Mouse (Mus musculus) kidney, embryonic 15.5 days (tissue): ENCODE data around the gene Stip1. TPM values are rescaled to one million over a fixed set of nuclear protein-coding genes. Genes with fewer than 3 reads are reported as not detected.

ENCODE experiments used
- ATAC-seq: fragments of 200-750 bp; cut with Nextera tagmentation; replicated peaks from 2 replicates; pipeline ENCODE4 v1.8.0; 2017; ENCODE audit warnings: moderate TSS enrichment; ENCODE audit not compliant: low FRiP score
- H3K27ac ChIP-seq: fragments of 300-500 bp; sonication (generic); 2 replicates; pipeline ENCODE4 v1.5.1; 2015; ENCODE audit warnings: mild to moderate bottlenecking, inconsistent platforms
- H3K27me3 ChIP-seq: fragments of 300-500 bp; sonication (generic); 2 replicates; pipeline ENCODE4 v1.6.1; 2015; ENCODE audit warnings: inconsistent platforms
- H3K36me3 ChIP-seq: fragments of 300-500 bp; sonication (generic); 2 replicates; pipeline ENCODE4 v1.6.1; 2015; ENCODE audit warnings: inconsistent platforms
- H3K4me1 ChIP-seq: fragments of 300-500 bp; sonication (generic); 2 replicates; pipeline ENCODE4 v1.6.1; 2015; ENCODE audit warnings: inconsistent platforms
- H3K4me2 ChIP-seq: fragments of 300-500 bp; sonication (generic); 2 replicates; pipeline ENCODE4 v1.6.1; 2015; ENCODE audit warnings: moderate library complexity, mild to moderate bottlenecking, inconsistent platforms
- H3K4me3 ChIP-seq: fragments of 300-500 bp; sonication (generic); replicated peaks from 2 replicates; pipeline ENCODE4 v1.5.1; 2015; ENCODE audit warnings: mild to moderate bottlenecking, inconsistent platforms
- H3K9ac ChIP-seq: fragments of 300-500 bp; sonication (generic); 2 replicates; pipeline ENCODE4 v1.6.1; 2015; ENCODE audit warnings: mild to moderate bottlenecking, inconsistent platforms
- H3K9me3 ChIP-seq: fragments of 300-500 bp; sonication (generic); replicated peaks from 2 replicates; pipeline ENCODE4 v1.6.1; 2016; ENCODE audit warnings: inconsistent platforms
- WGBS: fragments of 180-500 bp; shearing (Covaris S2); methylation state at CpG from one replicate; pipeline ENCODE4 v1.1.7; 2015; ENCODE audit warnings: mixed read lengths; 5-methylcytosine and 5-hydroxymethylcytosine counted together
- polyA plus RNA-seq: library from polyadenylated mRNA; unstranded; fragments of >200 nt; fragmentation: Nextera tagmentation; extraction: Ambion mirVana; gene quantifications from 2 replicates; pipeline ENCODE4 v1.2.1, GENCODE M21; 2015

Stip1 gene
- polyA plus RNA-seq, 1 experiment from 2014 or later = 298 TPM

DNA sequence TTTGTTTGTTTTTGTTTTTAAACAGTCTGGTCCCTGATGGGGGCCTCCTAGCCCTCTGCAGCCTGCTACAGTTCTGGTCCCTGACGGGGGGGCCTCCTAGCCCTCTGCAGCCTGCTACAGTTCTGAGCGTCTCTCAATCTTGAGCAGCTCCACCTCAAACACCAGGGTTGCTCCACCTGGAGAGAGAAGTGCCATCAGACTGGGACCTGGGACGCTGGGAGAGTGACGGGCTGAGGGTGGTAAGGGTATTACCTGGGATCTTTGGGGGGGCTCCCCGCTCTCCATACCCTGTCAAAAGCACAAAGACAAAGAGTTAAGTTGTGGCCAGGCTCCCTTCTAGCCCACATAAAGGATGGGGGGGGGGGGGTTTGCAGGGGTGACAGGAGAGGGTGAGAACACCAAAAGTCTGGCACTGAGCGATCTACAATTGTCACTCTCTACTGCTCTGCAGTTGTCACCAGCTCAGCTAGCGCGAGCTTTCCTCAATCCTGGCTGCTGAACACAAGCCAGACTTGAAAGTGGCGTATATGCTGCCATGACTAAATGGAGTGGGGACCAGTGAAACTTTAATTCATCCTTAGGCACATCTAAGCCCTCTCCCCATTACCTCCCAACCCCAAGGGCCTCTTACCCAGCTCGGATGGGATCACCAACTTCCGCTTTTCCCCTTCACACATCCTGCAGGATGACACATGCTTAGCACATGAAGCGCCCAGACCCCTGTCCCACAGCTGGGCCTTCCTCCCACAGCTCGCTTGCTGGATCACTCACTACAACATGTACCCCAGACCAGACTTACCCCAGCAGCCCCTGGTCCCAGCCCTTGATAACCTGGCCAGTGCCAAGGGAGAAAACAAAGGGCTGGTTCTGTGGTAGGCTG lies 61.8 kb downstream of the Stip1 start:
- Histone ChIP-seq H3K27ac (peak overlapping the region; percentile 97), H3K9ac (peak overlapping the region; percentile 61), H3K4me1 (peaks cover 52% of the 10 kb centered on the region), H3K27me3 (no peaks in the 10 kb centered on the region), H3K36me3 (peaks cover 33% of the 10 kb centered on the region), H3K4me3 (peak overlapping the region; percentile 83), H3K4me2 (peak overlapping the region; percentile 84), H3K9me3 (no peaks in the 10 kb centered on the region)
- 84% methylated on average over 13 of the region's 13 CpGs for WGBS
- ATAC-seq = no peak

DNA sequence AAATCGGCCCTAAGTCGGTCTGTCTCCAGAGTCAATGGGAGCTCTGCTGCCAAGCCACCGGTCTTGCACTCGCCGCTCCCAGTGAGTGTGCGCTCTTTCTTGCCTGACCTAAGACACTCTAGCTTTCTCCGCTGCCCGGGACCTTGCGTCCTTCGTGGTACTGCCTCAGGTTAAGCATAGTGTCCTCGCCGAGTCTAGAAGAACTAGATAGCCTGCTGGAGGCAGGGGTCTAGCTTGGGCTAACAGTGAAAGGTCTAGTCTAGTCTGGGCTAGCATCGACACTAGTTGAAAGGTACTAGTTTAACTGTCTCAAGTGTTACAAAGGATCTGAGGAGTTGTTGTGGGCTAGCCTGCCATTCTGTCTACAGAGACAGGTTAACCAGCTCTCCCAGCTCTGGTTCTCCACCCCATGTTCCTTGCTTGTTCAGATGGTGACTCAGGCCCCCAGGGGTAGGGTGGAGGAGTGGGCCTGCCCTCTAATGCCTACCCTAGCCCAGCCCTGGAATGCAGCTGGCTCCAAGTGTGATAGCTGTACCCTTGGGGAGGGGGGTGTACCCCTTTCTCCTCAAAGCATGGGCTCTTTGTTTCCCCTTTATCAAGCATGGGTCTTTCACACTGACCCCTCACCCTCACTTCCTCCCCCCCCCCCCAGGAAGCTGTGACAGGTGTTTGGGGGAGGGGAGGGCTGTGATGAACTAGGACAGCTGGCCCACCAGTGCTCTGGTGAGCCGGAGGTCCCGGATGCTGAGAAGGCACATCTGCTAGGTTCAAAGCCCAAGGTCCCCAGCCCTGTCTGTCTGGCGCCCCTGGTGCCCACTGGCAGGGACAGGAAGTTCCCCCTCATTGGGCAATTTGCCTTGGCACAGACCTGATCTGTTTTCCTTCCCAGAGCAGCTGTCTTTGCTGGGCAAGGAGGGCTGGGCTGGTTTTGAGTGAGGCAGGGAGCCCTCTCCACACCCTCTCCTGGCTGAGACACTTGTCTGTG lies 63.9 kb downstream of the Stip1 start, which contains the start of gene Plcb3:
Plcb3 (minus strand) TSS at position 934 of the 985 bp plus-strand sequence.
- no peak for ATAC-seq
- peaks cover 19% of the 10 kb centered on the region for H3K36me3 ChIP-seq
- peak within 1 kb of the TSS; percentile 94 for H3K27ac ChIP-seq
- 0% methylated on average over 16 of the region's 16 CpGs for WGBS
- peaks cover 60% of the 10 kb centered on the region for H3K4me1 ChIP-seq
- H3K4me2 ChIP-seq = peak within 1 kb of the TSS; percentile 84
- no peaks in the 10 kb centered on the region for H3K27me3 ChIP-seq
- peak within 1 kb of the TSS; percentile 62 for H3K4me3 ChIP-seq
- H3K9ac ChIP-seq = peak within 1 kb of the TSS; percentile 66
- H3K9me3 ChIP-seq = no peaks in the 10 kb centered on the region

DNA sequence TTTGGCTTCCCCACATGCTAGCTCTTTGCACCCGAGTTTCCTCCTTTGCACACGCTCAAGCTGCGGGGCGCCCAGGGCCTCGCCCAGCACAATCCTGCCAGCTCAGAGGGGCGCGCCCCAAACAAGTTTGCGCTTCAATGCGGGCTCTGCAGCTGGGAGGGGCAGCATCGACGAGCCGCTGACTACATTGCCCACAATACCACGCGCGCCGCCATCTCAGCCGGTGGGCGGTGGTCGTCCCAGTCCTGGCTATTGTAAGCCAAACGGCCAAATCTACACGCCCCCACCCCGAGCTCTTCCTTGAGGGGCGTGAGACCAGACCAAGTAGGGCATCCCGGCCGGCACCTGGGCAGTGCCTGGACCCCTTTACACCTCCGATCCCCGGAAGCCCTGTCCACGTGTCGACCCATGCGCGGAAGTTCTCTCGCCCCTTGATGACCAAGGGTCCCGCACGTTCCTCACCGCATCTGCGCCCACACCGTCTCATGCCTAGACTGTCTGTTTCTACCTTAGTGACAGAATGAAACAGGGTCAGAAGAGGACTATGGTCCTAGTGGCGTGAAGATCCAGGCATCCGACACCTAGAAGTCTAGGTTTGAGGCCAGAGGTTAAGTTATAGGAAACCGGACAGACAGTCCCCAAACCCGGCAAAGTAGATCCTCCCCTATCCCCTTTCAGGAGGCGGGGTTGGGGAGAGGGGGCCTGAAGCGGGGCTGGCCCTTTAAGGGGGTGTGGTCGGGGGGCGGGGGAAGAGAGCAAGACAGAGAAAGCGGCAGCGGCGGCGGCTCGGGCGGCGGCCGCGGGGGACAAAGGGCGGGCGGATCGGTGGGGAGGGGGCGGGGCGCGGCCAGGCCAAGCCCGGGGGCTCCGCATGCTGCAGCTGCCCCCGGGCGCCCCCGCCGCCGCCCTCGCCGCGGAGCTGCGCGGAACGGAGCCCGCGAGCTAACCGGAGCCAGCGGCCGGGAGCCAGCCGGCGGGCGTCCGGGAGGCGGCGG lies 65.3 kb downstream of the Stip1 start, which contains the start of gene Ppp1r14b:
Ppp1r14b (plus strand) TSS at position 758 of the 995 bp plus-strand sequence.
- H3K9ac ChIP-seq = peak within 1 kb of the TSS; percentile 66
- peak within 1 kb of the TSS; percentile 84 for H3K4me2 ChIP-seq
- no peaks in the 10 kb centered on the region for H3K27me3 ChIP-seq
- peak within 1 kb of the TSS; percentile 62 for H3K4me3 ChIP-seq
- H3K9me3 ChIP-seq = no peaks in the 10 kb centered on the region
- H3K27ac ChIP-seq = peak within 1 kb of the TSS; percentile 94
- WGBS = under 1% methylated on average over 62 of the region's 84 CpGs
- peak; percentile 69 for ATAC-seq
- peaks cover 19% of the 10 kb centered on the region for H3K36me3 ChIP-seq
- peaks cover 72% of the 10 kb centered on the region for H3K4me1 ChIP-seq

DNA sequence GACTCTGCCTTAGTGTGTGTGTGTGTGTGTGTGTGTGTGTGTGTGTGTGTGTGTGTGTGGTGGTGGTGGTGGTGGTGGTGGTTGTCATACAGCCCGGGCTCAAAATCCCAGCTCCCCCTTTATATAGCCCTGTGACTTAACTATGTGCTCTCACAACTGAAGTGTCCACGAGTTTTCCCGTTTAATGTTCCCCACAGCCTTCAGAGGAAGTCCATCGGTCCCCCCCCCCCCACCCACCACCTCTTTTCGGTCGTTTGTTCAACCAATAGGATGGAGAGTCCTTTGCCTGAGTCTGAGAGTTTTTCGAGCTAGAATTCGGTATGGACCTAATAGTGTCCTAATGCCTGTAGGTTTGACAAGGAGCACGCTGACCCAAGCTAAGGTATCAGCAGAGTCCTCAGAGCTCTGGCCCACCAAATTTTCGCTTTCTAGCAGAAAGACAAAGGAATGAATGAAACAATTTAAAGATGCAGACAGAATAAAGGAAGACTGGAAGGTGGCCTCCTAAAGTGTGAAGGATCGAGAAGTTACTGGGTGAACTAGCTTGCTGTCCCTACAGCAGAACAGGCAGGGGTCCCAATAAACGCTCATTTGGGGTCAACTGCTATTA lies 66.1 kb downstream of the Stip1 start:
- H3K9me3 ChIP-seq = no peaks in the 10 kb centered on the region
- H3K4me1 ChIP-seq = peaks cover 72% of the 10 kb centered on the region
- no peaks in the 10 kb centered on the region for H3K27me3 ChIP-seq
- WGBS = 28% methylated on average over 11 of the region's 12 CpGs
- H3K4me2 ChIP-seq = peak overlapping the region; percentile 84
- ATAC-seq = no peak
- H3K27ac ChIP-seq = peak overlapping the region; percentile 94
- peaks cover 16% of the 10 kb centered on the region for H3K36me3 ChIP-seq
- H3K9ac ChIP-seq = peak overlapping the region; percentile 66
- H3K4me3 ChIP-seq = peak overlapping the region; percentile 62

DNA sequence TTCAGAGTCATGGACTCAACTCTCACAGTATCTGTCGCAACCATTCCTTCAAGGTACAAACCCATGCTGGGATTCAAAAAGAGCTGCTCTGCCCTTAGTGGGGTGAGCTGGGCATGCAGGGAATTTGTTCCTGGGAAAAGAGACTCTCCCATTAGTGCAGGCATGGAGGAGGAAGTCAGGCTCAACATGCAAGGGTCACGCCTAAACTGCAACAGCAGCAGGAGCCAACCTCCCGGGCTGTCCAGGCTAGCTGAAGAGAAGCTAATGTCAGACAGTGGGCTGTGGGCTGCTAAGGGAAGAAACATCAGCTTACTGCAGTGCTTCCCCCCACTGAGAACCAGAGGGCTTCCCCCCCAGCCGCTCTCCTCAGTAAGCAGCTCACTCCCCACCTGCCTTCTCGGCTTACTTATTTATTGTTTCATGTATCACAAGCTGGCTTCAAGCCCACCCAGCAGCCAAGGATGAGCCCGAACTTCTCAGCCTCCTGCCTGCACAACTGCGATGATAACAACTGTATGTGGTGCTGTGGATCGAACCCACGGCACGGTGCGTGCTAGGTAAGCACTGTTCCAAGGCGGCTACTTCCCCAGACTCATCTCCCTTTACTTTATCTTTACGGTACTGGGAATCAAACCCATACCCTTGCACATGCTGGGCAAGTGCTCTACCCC lies 67.4 kb downstream of the Stip1 start:
- no peaks in the 10 kb centered on the region for H3K27me3 ChIP-seq
- WGBS = 72% methylated on average over 13 of the region's 13 CpGs
- H3K4me3 ChIP-seq = no peak overlapping the region
- peaks cover 3% of the 10 kb centered on the region for H3K36me3 ChIP-seq
- ATAC-seq = no peak
- peak overlapping the region; percentile 57; the same call in 1 of the 2 replicates for H3K27ac ChIP-seq
- H3K4me1 ChIP-seq = peaks cover 71% of the 10 kb centered on the region
- no peak overlapping the region for H3K4me2 ChIP-seq
- H3K9me3 ChIP-seq = no peaks in the 10 kb centered on the region
- H3K9ac ChIP-seq = no peak overlapping the region

DNA sequence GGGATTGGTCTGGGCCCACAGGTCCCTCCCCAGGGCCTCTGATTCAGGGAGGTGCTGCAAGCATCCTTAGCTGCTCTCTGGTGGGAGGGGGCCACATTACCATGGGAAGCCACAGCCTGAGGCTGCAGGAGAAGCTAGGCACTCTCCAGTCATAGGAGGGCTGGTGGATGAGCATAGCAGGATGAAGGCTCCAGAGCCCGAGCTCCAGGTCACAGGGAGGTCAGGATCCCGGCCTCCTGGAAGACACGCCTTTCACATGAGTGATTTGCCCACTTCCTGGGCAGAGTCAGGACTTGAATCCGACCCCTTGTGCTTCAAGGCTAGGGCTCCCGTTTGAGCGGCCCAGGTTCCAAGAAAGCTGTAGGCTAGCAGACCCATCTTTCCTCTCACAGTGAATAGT lies 68.1 kb downstream of the Stip1 start:
- 0 out of 2 replicates have a peak overlapping the region, but pooled peaks have one; percentile 3 for H3K4me2 ChIP-seq
- H3K4me3 ChIP-seq = no peak overlapping the region
- H3K9me3 ChIP-seq = no peaks in the 10 kb centered on the region
- H3K27me3 ChIP-seq = no peaks in the 10 kb centered on the region
- peaks cover 3% of the 10 kb centered on the region for H3K36me3 ChIP-seq
- H3K9ac ChIP-seq = 0 out of 2 replicates have a peak overlapping the region, but pooled peaks have one; percentile 7
- WGBS = 17% methylated on average over 6 of the region's 6 CpGs
- peak overlapping the region; percentile 57; the same call in 1 of the 2 replicates for H3K27ac ChIP-seq
- ATAC-seq = no peak
- peaks cover 65% of the 10 kb centered on the region for H3K4me1 ChIP-seq

Other genes starting within 250 kb of the Stip1 start
- 19.2 and 22.3 TPM in 2 replicates for gene Rps6ka4, start 199.3 kb downstream of the Stip1 start, polyA plus RNA-seq
- gene Ccdc88b, start 181.8 kb downstream of the Stip1 start, polyA plus RNA-seq = 0.74 and 1.2 TPM in 2 replicates
- gene Trmt112, start 130.3 kb downstream of the Stip1 start, polyA plus RNA-seq = 148 and 167 TPM in 2 replicates
- gene Prdx5, start 129.9 kb downstream of the Stip1 start, polyA plus RNA-seq = 268 and 275 TPM in 2 replicates
- gene Esrra, start 118.2 kb downstream of the Stip1 start, polyA plus RNA-seq = 14.8 and 15.3 TPM in 2 replicates
- gene Catsperz, start 114.6 kb downstream of the Stip1 start, polyA plus RNA-seq = 2.0 and 3.1 TPM in 2 replicates
- gene Kcnk4, start 105.5 kb downstream of the Stip1 start, polyA plus RNA-seq = 0.14 and 0.45 TPM in 2 replicates
- 68.4 and 75.5 TPM in 2 replicates for gene Bad, start 98.1 kb downstream of the Stip1 start, polyA plus RNA-seq
- 30.4 and 32.9 TPM in 2 replicates for gene Gpr137, start 97.5 kb downstream of the Stip1 start, polyA plus RNA-seq
- 139 and 160 TPM in 2 replicates for gene Ppp1r14b, start 65.0 kb downstream of the Stip1 start, polyA plus RNA-seq
- gene Plcb3, start 63.5 kb downstream of the Stip1 start, polyA plus RNA-seq = 42.5 and 44.8 TPM in 2 replicates
- 129 and 137 TPM in 2 replicates for gene Fkbp2, start 59.5 kb downstream of the Stip1 start, polyA plus RNA-seq
- gene Vegfb, start 52.3 kb downstream of the Stip1 start, polyA plus RNA-seq = 39.5 and 41.0 TPM in 2 replicates
- gene Dnajc4, start 47.4 kb downstream of the Stip1 start, polyA plus RNA-seq = 22.5 and 24.1 TPM in 2 replicates
- gene Nudt22, start 43.9 kb downstream of the Stip1 start, polyA plus RNA-seq = 25.4 and 27.4 TPM in 2 replicates
- 11.2 and 12.1 TPM in 2 replicates for gene Trpt1, start 43.8 kb downstream of the Stip1 start, polyA plus RNA-seq
- gene Fermt3, start 20.5 kb downstream of the Stip1 start, polyA plus RNA-seq = 6.9 and 8.3 TPM in 2 replicates
- gene Macrod1, start 16.8 kb upstream of the Stip1 start, polyA plus RNA-seq = 13.9 and 14.8 TPM in 2 replicates
- 4.4 and 5.0 TPM in 2 replicates for gene Flrt1, start 65.8 kb upstream of the Stip1 start, polyA plus RNA-seq
- gene Otub1, start 166.3 kb upstream of the Stip1 start, polyA plus RNA-seq = 206 and 224 TPM in 2 replicates
- 1,089 and 1,191 TPM in 2 replicates for gene Cox8a, start 177.6 kb upstream of the Stip1 start, polyA plus RNA-seq
- gene Naa40, start 201.2 kb upstream of the Stip1 start, polyA plus RNA-seq = 74.6 and 75.3 TPM in 2 replicates
- 15.9 and 16.0 TPM in 2 replicates for gene Rcor2, start 227.4 kb upstream of the Stip1 start, polyA plus RNA-seq